Mouse (Mus musculus): ENCODE results near the gene Sik1. TPM values are rescaled to one million over a fixed set of nuclear protein-coding genes. Genes with fewer than 3 reads are reported as not detected.

Gene Sik1
- polyA plus RNA-seq (2017; shearing (Covaris generic)): 10 to 100 TPM; 11.6 to 11.8 TPM

GRCm38 (mm10) chr17:31855597-31856518, at the start of gene Sik1:
Sik1 (minus strand) TSS chr17:31855804.

Other genes with a start within 250 kb of the Sik1 start
- gene Cbs, start 218.6 kb downstream of the Sik1 start, polyA plus RNA-seq (2017; shearing (Covaris generic)): under 1 TPM; 0.29 to 0.36 TPM
- gene U2af1, start 196.9 kb downstream of the Sik1 start, polyA plus RNA-seq (2017; shearing (Covaris generic)): 100 to 1,000 TPM; 203 to 250 TPM
- gene Cryaa, start 178.0 kb downstream of the Sik1 start, polyA plus RNA-seq (2017; shearing (Covaris generic)): not detected
- gene Rrp1b, start 180.3 kb upstream of the Sik1 start, polyA plus RNA-seq (2017; shearing (Covaris generic)): 10 to 100 TPM; 50.3 to 70.0 TPM
- gene Hsf2bp, start 180.5 kb upstream of the Sik1 start, polyA plus RNA-seq (2017; shearing (Covaris generic)): under 1 TPM; 0.38 to 0.58 TPM

All from activated CD4-positive, CD25-positive, alpha-beta regulatory T cell (primary cell).